Mouse (Mus musculus): ENCODE data around the gene Dera. TPM values are rescaled to one million over a fixed set of nuclear protein-coding genes. Genes with fewer than 3 reads are reported as not detected.

Dera gene
- total RNA-seq, 2 experiments from 2014 or later: 9.8 to 11.7 TPM

GRCm38 (mm10) chr6:137754857-137755232 is 499 bp downstream of the Dera start:
- no peak for DNase-seq
- intact Hi-C loops (cut with DNase I): no loop called here

- intact Hi-C loops (cut with DNase I): no loop called here
- no peak for DNase-seq
Observed at GRCm38 (mm10) chr6:137756310-137756709, 2.0 kb downstream of the Dera start.

GRCm38 (mm10) chr6:137757891-137758290 is 3.5 kb downstream of the Dera start:
- DNase-seq: no peak
- intact Hi-C loops (cut with DNase I): no loop called here

GRCm38 (mm10) chr6:137759681-137760080 is 5.3 kb downstream of the Dera start:
- intact Hi-C loops (cut with DNase I): no loop called here
- DNase-seq: no peak

- intact Hi-C loops (cut with DNase I): no loop called here
Observed at GRCm38 (mm10) chr6:137760966-137761365, 6.6 kb downstream of the Dera start.

GRCm38 (mm10) chr6:137764572-137765210 is 10.3 kb downstream of the Dera start:
- no peak for DNase-seq
- intact Hi-C loops (cut with DNase I): no loop called here

More at GRCm38 (mm10) chr6:137760966-137761365, 6.6 kb downstream of the Dera start:
- DNase-seq: no peak

GRCm38 (mm10) chr6:137766177-137766576 is 11.8 kb downstream of the Dera start:
- intact Hi-C loops (cut with DNase I): no loop called here
- DNase-seq: no peak

- intact Hi-C loops (cut with DNase I): no loop called here
- no peak for DNase-seq
Observed at GRCm38 (mm10) chr6:137771621-137772250, 17.4 kb downstream of the Dera start.

- intact Hi-C loops (cut with DNase I): no loop called here
- DNase-seq: no peak
Observed at GRCm38 (mm10) chr6:137772918-137773636, 18.7 kb downstream of the Dera start.

- intact Hi-C loops (cut with DNase I): no loop called here
- no peak for DNase-seq
Observed at GRCm38 (mm10) chr6:137773637-137774028, 19.3 kb downstream of the Dera start.

GRCm38 (mm10) chr6:137774166-137774565 is 19.8 kb downstream of the Dera start:
- intact Hi-C loops (cut with DNase I): no loop called here
- no peak for DNase-seq

GRCm38 (mm10) chr6:137775159-137775558 is 20.8 kb downstream of the Dera start:
- intact Hi-C loops (cut with DNase I): no loop called here
- no peak for DNase-seq

- intact Hi-C loops (cut with DNase I): no loop called here
- DNase-seq: no peak
Observed at GRCm38 (mm10) chr6:137776981-137777380, 22.6 kb downstream of the Dera start.

GRCm38 (mm10) chr6:137783899-137784637 is 29.7 kb downstream of the Dera start:
- intact Hi-C loops (cut with DNase I): no loop called here
- no peak for DNase-seq

- intact Hi-C loops (cut with DNase I): no loop called here
- DNase-seq: no peak
Observed at GRCm38 (mm10) chr6:137788976-137789590, 34.7 kb downstream of the Dera start.

GRCm38 (mm10) chr6:137789658-137790057 is 35.3 kb downstream of the Dera start:
- intact Hi-C loops (cut with DNase I): loop anchor here (10.0 kb wide), 2 partner anchors 265 to 365 kb away; no protein-coding TSS in a partner anchor
- no peak for DNase-seq

GRCm38 (mm10) chr6:137795494-137795893 is 41.1 kb downstream of the Dera start:
- no peak for DNase-seq
- intact Hi-C loops (cut with DNase I): loop anchor here (10.0 kb wide), 2 partner anchors 259 to 359 kb away; no protein-coding TSS in a partner anchor

GRCm38 (mm10) chr6:137796596-137797567 is 42.5 kb downstream of the Dera start:
- intact Hi-C loops (cut with DNase I): loop anchor here (10.0 kb wide), 2 partner anchors 258 to 358 kb away; no protein-coding TSS in a partner anchor
- no peak for DNase-seq

- DNase-seq: no peak
- intact Hi-C loops (cut with DNase I): loop anchor here (10.0 kb wide), 2 partner anchors 256 to 356 kb away; no protein-coding TSS in a partner anchor
Observed at GRCm38 (mm10) chr6:137799253-137799652, 44.9 kb downstream of the Dera start.

Measured in gastrocnemius, postnatal 36 days (tissue).